Mouse (Mus musculus): ENCODE measurements around the gene Olfr221. TPM values are rescaled to one million over a fixed set of nuclear protein-coding genes. Genes with fewer than 3 reads are reported as not detected.

Olfr221 gene
- polyA plus RNA-seq, 1 experiment from 2014 or later, result not detected

GRCm38 (mm10) chr14:51984247-51985231 lies 57.7 kb downstream of the Olfr221 start, which contains the start of gene Arhgef40:
Arhgef40 (plus strand) TSS chr14:51984719.
- Histone ChIP-seq H3K27me3 (peaks cover 17% of the 10 kb centered on the region; the same call in 1 of the 2 replicates), H3K36me3 (replicated peaks) (peaks cover 15% of the 10 kb centered on the region), H3K4me3 (replicated peaks) (peak within 1 kb of the TSS; percentile 70), H3K4me1 (replicated peaks) (peaks cover 54% of the 10 kb centered on the region), H3K4me2 (peak within 1 kb of the TSS; percentile 99), H3K27ac (replicated peaks) (peak within 1 kb of the TSS; percentile 81), H3K9me3 (replicated peaks) (no peaks in the 10 kb centered on the region), H3K9ac (peak within 1 kb of the TSS; percentile 70)
- WGBS (ENCODE audit: insufficient replicate concordance), result under 1% methylated on average over 63 of the region's 74 CpGs
- peak; percentile 61 for ATAC-seq (ENCODE audit: insufficient read depth)

Other genes starting within 250 kb of the Olfr221 start
- not detected in 2 replicates for gene AY358078, start 242.4 kb downstream of the Olfr221 start, polyA plus RNA-seq (2015; fragmentation: Nextera tagmentation; extraction: Ambion mirVana)
- gene Ear6, start 188.8 kb downstream of the Olfr221 start, polyA plus RNA-seq (2015; fragmentation: Nextera tagmentation; extraction: Ambion mirVana), result 6.1 and 12.4 TPM in 2 replicates
- 12.3 and 13.6 TPM in 2 replicates for gene Mettl17, start 157.6 kb downstream of the Olfr221 start, polyA plus RNA-seq (2015; fragmentation: Nextera tagmentation; extraction: Ambion mirVana)
- gene Slc39a2, start 149.6 kb downstream of the Olfr221 start, polyA plus RNA-seq (2015; fragmentation: Nextera tagmentation; extraction: Ambion mirVana), result 0.08 and 0.09 TPM in 2 replicates
- gene Ndrg2, start 128.3 kb downstream of the Olfr221 start, polyA plus RNA-seq (2015; fragmentation: Nextera tagmentation; extraction: Ambion mirVana), result 39.7 and 47.6 TPM in 2 replicates
- gene Tppp2, start 124.0 kb downstream of the Olfr221 start, polyA plus RNA-seq (2015; fragmentation: Nextera tagmentation; extraction: Ambion mirVana), result not detected in 2 replicates
- not detected in 2 replicates for gene Rnase13, start 119.7 kb downstream of the Olfr221 start, polyA plus RNA-seq (2015; fragmentation: Nextera tagmentation; extraction: Ambion mirVana)
- 14.0 and 16.3 TPM in 2 replicates for gene Arhgef40, start 57.7 kb downstream of the Olfr221 start, polyA plus RNA-seq (2015; fragmentation: Nextera tagmentation; extraction: Ambion mirVana)
- gene Tmem253, start 26.8 kb downstream of the Olfr221 start, polyA plus RNA-seq (2015; fragmentation: Nextera tagmentation; extraction: Ambion mirVana), result 0.14 and 0.23 TPM in 2 replicates
- gene Zfp219, start 21.7 kb downstream of the Olfr221 start, polyA plus RNA-seq (2015; fragmentation: Nextera tagmentation; extraction: Ambion mirVana), result 9.0 and 10.9 TPM in 2 replicates
- gene Hnrnpc, start 61.6 kb upstream of the Olfr221 start, polyA plus RNA-seq (2015; fragmentation: Nextera tagmentation; extraction: Ambion mirVana), result 215 and 238 TPM in 2 replicates
- 37.6 and 39.5 TPM in 2 replicates for gene Rpgrip1, start 68.2 kb upstream of the Olfr221 start, polyA plus RNA-seq (2015; fragmentation: Nextera tagmentation; extraction: Ambion mirVana)
- 28.8 and 30.5 TPM in 2 replicates for gene Supt16, start 155.0 kb upstream of the Olfr221 start, polyA plus RNA-seq (2015; fragmentation: Nextera tagmentation; extraction: Ambion mirVana)
- gene Chd8, start 215.3 kb upstream of the Olfr221 start, polyA plus RNA-seq (2015; fragmentation: Nextera tagmentation; extraction: Ambion mirVana), result 8.3 and 10.2 TPM in 2 replicates
- 16.4 and 18.1 TPM in 2 replicates for gene Tox4, start 236.7 kb upstream of the Olfr221 start, polyA plus RNA-seq (2015; fragmentation: Nextera tagmentation; extraction: Ambion mirVana)
- 2.6 and 3.1 TPM in 2 replicates for gene Rab2b, start 237.1 kb upstream of the Olfr221 start, polyA plus RNA-seq (2015; fragmentation: Nextera tagmentation; extraction: Ambion mirVana)

Data from liver, embryonic 15.5 days (tissue).